Mouse (Mus musculus) erythroid progenitor cell, adult 5-6 weeks (primary cell): ENCODE data around the gene Fsd2. TPM values are rescaled to one million over a fixed set of nuclear protein-coding genes. Genes with fewer than 3 reads are reported as not detected.

Experiments used
- ATAC-seq: replicated peaks from 2 replicates; pipeline ENCODE4 v1.8.0; 2016; ENCODE audit warnings: moderate number of reproducible peaks, mild to moderate bottlenecking, moderate TSS enrichment, inconsistent platforms; ENCODE audit not compliant: poor library complexity, low FRiP score, severe bottlenecking
- total RNA-seq, 2 experiments: library from RNA; stranded (forward) in 1 of 2; stranded (reverse) in 1 of 2; fragments of 150-400 nt in 1 of 2; fragments of 186-747, 209-891 nt in 1 of 2; gene quantifications; 2 replicates each; pipeline versions ENCODE4 v1.2.3 to v1.2.4; 2015 to 2017; ENCODE audit warnings: low replicate concordance in 2 of 2

Fsd2 gene
- total RNA-seq, 2 experiments from 2014 or later: 0.84 TPM; not detected in 1

- peak; percentile 71; the same call in 1 of the 2 replicates for ATAC-seq
These were observed 12.4 kb downstream of the Fsd2 start for GRCm38 (mm10) chr7:81554369-81554768.

DNA sequence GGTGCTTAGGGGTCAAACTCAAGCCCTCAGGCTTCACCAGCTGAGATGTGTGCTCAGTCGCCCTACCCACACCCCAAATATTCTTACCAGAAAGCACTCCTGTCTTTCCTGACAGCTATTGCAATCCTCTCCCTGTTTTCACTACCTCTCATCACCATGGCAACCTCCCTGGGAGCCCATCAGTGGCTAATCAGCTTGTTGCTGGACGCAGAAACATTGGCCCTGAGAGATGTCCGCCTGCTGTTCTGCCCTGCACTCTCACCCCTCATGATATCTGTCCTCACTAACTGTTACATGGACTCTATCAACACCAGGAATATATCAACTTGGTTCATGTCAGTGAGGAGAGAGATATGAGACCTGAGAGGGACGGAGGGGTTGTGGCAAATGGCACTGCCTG lies 13.2 kb downstream of the Fsd2 start:
- no peak for ATAC-seq

DNA sequence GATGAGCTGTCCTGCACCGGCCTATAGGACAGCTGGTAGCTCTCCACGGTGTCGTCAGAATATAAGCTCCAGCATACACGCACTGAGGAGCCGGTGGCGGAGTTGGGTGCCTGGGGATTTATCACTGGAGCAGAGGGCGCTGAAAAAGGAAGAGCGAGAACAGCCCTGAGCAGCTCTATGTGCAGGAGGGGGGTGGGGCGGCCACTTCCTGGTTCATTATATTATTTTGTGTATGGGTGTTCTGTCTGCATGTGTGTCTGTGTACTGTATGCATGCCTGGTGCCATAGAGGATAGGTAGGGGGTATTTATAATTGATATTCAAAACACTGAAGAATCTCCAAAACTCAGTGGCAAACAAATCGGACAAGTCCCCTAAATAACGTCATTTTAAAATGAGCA lies 17.9 kb downstream of the Fsd2 start:
- ATAC-seq: no peak

DNA sequence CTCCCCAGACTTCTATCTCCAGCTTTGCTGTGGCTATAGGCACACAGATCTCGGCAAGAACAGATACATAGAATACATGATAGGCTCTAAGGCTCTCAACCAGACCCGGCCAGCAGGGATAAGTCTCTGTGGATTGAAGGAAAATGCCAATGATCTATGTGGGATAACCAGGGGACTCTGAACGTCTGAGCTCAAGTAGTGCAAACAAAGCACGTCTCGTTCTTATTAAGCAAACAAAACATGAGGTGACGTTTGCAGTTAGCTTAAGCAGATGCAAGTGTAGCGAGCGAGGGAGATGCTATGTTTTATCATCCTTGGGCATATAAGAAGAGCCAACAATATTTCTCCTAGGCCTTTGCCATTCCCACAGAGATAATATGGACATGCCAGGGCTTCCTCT lies 23.8 kb downstream of the Fsd2 start:
- ATAC-seq: no peak

GRCm38 (mm10) chr7:81541924-81542524 lies 24.7 kb downstream of the Fsd2 start:
- no peak for ATAC-seq

- no peak for ATAC-seq
These were observed 25.7 kb downstream of the Fsd2 start for GRCm38 (mm10) chr7:81540999-81541398.

GRCm38 (mm10) chr7:81539565-81539964 lies 27.2 kb downstream of the Fsd2 start:
- no peak for ATAC-seq

DNA sequence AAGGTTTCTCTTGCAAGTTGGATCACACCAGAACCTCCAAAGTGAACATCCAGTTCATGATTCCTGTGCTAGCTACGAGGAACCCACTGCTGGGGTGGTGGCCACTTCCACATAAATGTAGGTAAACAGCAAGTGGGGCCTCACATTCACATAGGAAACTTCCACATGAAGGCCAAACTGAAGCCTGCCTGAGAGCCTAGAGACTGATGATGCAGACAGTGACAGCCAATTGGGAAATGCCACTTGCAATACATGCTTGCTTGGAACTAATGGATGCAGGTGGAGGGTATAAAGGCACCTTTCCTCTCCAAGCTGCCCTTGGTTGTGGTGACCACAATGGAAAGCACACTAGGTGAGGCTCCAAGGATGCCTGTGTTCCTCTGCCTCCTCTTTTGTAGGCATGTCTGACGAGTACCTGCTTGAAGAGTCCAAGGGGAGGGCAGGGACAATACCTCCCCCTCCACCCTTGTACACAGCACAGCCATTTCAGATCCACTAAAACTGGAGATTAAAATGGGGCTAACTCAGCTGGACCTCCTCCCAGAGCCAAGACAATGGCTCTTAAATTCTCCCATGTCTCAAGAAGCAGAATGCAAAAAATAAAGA lies 28.6 kb downstream of the Fsd2 start:
- ATAC-seq: no peak

GRCm38 (mm10) chr7:81536478-81536877 lies 30.3 kb downstream of the Fsd2 start:
- ATAC-seq: no peak

DNA sequence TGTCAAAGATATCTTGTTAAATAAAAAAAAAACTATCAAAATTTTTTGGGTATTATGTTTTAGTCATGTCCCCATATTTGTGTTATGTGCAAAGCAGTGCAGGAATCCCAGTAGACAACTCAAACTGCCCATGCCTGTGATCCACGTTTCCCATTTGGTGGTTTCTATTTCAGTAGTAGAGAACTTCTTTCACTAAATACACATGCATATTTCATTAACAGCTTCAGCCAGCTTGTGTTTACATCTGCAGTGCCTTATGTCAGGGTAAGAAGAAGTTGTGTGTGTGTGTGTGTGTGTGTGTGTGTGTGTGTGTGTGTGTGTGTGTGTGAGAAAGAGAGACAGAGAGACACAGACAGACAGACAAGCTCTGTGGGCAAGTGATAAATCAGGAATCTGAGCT lies 35.3 kb downstream of the Fsd2 start:
- ATAC-seq: no peak

- ATAC-seq: no peak
These were observed 37.8 kb downstream of the Fsd2 start for GRCm38 (mm10) chr7:81528918-81529317.

DNA sequence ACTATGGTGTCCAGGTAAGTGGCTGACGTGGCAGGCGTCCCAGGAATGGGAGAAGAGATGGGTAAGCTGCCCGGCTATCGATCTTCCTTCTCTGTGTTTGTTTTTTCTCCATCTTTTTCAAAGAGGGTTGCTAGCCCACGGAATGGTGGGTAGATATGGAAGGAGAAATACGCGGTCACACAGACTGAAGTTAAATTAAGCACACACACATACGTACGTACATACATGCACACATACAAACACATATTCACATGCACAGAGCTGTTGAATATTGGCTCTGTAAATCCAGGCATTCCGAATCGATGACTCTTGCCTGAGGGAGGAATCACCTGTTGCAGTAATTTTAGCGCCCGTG lies 43.1 kb downstream of the Fsd2 start:
- ATAC-seq: peak; percentile 53

DNA sequence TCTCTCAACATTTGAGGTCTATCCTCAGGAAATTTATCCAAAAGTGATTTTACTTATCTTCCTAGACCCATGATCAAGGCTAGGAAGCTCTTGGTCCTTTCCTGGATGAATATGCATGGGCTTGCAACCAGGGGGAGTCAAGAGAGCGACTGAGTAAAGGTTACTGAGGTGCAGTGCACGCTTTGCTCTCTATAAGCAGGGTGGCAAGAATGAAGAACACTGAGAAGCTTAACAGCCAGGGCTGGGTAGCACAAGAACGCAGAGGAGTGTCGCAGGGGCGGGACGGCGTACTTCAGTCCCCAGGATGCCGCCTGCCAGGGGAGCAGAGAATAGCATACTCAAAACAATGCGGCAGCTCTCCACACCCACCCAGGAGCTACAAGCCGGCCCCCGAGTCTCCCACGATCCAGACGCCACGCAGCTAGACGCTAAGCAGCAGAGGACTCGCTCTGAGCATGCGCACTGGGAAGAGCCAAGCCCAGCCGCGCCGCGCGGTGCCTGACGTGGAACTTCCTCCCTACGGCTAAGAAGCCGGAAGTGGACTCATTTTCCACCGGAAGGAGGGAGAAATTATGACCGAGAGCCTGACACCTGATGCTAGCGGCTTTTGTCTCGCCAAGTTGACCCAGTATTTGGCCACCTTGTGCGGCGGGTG lies 43.6 kb downstream of the Fsd2 start:
- peak; percentile 99 for ATAC-seq

DNA sequence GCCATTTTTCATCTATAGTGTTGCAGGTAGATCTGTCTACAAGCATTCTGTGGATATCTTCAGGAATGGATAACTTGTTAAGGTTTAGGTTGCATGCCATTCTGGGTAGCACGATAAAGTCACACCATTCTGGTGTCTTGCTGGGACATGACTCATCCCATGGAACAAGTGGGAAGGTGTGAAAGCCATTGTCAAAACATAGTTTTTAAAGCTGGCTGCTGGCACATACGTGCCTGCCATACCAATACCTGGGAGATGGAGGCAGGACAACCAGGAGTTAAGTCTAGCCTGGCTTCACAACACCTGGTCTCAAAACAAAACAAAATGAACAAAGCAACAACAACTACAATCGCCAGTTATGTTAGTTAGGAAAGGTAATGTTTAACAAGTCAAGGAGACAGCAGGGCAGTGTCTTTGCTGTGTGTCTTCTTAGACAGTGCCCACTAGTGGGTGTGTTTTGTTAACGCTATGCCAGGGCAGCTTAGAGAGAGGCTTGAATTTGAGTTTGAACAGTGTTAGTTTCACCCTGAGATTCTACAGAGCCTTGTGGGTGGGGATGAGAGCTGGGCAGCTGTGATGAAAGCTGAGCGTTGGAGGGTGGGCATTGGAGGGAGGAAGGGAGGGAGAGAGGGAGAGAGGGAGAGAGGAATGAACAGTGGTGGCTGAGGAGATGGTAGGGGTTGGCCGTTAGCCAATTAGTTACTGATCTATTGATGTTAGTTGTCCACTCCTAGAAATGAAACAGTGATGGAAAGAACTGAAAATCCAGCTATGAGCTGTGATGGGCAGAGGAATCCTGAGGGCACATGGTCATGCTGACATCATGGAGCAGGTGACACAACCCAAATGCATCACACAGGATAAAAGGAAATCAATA lies 50.4 kb downstream of the Fsd2 start:
- ATAC-seq: no peak

DNA sequence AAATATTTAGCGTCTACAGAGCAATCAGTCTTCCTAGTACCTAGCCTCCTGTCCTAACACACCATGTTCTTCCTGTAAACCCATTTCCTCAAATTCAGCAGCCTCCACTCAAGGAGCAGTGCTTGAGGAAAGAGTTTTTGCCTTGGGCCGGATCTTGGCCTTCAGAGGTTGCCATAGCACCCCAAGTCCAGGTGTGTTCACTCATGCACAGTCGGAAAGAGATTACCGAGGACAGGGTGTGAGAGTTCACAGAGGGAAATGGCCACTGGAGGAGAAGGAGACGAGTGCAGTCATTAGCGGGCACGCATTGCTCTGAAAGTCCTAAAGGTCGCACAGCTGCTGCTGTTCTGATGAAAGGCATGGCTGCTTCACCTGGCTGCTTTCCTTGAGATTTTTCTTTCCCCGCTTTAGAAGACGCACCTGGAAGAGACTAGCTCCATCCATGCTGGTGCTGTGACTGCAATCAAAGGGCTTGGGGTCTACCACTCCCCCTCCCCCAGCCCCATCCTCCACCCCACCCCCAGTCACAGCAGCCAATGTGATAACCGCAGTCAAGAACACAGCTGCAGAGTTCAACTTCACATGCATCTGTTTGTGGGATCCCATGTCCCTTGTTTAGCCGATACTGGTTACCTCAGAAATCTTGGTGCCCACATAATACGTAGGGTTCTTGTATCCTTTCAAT lies 51.7 kb downstream of the Fsd2 start:
- ATAC-seq: no peak

DNA sequence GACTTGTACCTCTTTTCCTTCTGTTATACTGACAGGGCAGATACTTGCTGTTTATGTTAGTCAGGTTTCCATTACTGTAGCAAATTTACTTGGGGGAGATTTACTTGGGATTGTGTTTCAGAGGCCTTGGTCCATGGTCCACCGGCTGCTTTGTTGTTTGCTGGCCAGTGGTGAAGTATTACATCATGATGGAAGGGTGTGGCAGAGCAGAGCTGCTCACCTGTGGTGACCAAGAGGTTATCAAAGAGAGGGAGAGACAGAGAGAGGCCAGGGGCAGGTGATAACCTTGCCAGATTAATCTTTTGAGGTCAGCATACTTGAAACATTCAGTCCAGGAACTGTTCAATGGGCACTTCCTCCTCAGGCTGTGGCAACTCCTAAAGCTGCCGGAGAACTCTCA lies 65.7 kb downstream of the Fsd2 start:
- no peak for ATAC-seq

DNA sequence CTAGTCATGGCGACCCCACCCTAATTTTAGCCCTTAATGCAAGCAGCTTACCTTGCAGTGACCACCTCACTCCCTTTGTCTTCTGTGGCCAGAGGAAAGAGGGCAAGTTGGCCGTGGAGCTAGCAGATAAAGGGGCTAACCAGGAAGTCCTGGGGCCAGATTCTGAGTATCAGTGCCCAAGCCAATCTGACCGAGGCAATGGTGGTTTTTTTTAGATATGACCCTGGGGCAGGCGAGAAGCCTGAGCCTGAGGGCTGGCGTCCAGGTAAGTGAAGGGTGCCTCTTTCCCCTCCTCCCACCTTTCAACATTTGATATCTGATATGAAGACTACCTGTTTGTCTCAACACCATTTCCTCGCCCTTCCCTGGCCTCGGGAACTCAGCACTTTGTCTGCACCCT lies 68.6 kb downstream of the Fsd2 start, which contains the start of gene BC048679:
Gene BC048679, minus strand, starts transcription at position 101 of the 400 bp plus-strand sequence.
- ATAC-seq: no peak

GRCm38 (mm10) chr7:81497171-81497570 lies 69.6 kb downstream of the Fsd2 start:
- ATAC-seq: no peak

GRCm38 (mm10) chr7:81493331-81494021 lies 73.3 kb downstream of the Fsd2 start, which contains the start of gene Ap3b2:
Ap3b2 (minus strand) TSS chr7:81493925.
- no peak for ATAC-seq
